Mouse (Mus musculus) cerebellum, adult 11-12 months (tissue): Measurements from ENCODE around the gene Zfp865.
"Not testable (repeated sequence)": the region's sequence is repeated elsewhere in the genome, so short reads cannot be mapped to it uniquely, and the experiment has no call there.

Experiments used
- DNase-seq: peaks from one replicate; pipeline ENCODE4 v3.0.0; 2022

Zfp865 gene

DNA sequence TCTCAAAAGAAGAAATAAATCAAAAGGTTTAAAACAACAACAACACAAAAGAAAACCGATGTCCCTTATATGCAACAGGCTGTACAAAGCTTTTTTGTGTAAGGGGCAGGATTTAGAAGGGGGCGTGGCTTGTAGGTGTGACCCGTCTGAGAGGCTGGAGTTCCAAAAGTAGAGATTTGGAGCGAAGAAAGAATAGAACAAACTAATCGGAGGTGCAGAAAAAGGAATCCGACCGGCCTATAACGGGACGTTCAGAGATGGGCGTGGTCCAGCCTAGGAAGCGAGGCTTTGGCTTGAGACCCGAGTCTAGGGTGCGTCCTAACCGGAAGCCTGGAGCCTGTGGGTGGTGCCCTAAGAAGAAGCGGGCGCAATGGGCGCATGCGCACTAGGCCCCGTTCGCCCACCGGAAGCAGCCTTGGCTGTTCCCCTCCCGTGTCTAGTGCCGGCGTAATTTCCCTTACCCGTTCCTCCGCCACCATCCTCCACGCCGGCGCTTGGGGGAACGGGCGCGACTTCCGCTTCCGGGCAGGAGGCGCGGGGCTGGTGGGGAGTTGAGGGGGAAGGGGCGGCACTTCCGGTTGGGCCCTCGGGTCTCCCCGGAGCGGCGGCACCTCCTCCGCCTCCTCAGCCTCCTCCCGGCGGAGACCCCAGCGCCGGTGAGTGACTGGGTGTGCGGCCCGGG lies at the start of gene Zfp865, which contains the start of gene Ccdc106:
Gene Zfp865, plus strand, starts transcription at position 377 of the 682 bp plus-strand sequence.
Gene Ccdc106, plus strand, starts transcription at position 554 of the 682 bp plus-strand sequence.
- DNase-seq = peak; percentile 98

- DNase-seq = no peak
These were observed 49.1 kb upstream of the Zfp865 start, which contains the start of gene Sbk3 for GRCm38 (mm10) chr7:4971068-4971467. Sbk3 (minus strand) TSS chr7:4971168.

DNA sequence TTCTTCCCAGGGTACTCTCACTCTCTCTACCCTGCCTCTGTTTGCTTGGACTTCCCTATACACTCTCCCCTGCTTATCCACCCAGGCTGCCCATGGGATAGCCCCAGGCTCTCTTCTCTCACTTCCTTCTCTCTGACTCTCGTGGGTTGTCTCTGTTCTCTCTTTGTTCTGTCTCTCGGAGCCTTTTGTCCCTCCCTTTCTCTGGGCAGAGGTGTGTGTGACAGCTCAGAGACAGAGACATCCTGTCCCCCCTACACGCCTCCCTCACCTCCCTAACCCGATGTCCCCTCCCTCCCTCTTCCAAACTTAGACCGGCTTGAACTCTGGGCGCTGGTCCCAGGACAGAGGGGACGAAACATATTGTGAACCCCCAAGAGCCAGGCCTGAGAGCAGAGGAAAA lies 48.5 kb upstream of the Zfp865 start:
- no peak for DNase-seq

DNA sequence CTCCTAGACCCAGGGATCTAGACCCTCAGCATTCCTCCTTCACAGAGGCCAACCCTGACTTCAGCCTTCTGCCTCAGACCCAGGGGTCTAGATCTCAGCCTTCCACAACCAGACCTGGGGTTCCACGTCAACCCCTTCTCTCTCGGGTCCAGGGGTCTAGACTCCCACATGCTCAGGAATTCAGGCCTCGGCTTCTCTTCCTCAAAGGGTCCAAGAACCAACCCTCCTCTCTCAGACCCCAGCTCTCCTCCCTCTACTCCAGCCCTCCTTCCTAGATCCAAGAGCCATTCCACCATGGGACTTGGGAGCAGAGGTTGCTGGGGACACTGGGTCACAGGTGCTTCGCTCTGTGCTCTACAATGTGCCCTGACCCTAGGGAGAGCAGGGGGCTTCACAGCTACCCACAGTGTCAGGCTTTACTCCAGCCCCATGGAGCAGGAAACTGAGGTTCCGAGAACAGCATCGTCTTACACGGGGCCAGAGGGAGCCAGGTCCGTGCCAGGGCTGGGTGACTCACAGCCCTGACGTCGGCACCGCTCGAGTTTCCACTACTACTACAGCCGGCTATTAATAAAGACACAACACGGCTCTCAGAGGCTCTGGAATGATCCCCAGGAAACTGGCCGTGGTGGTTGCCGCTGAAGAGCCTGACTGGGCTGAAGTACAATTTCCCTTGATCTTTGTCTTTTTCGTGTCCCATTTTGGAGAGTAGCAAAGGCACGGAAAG lies 47.7 kb upstream of the Zfp865 start:
- DNase-seq = no peak

GRCm38 (mm10) chr7:4975455-4975854 lies 44.7 kb upstream of the Zfp865 start:
- no peak for DNase-seq

- DNase-seq = no peak
These were observed 43.3 kb upstream of the Zfp865 start for GRCm38 (mm10) chr7:4976832-4977231.

DNA sequence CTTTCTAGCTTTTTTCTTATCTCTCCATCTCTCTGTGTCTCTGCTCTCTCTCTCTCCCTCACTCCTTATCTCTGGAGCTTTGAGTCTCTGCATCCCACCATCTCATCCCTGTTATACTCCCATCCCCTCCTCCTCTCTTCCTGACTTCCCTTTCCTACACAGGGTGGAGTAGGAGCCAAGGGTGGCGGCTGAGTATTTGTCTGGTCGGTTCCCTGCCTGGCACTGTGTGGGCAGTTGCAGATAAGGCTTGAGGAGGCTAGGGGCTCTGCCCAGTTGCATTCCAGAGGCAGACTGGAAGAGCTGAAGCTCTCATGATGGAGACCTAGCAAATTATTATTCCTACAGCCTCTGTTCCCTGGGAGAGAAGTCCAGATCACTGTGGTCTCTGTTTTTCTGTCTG lies 31.9 kb upstream of the Zfp865 start:
- no peak for DNase-seq

- peak; percentile 62 for DNase-seq
These were observed 26.7 kb upstream of the Zfp865 start for GRCm38 (mm10) chr7:4993347-4993998.

DNA sequence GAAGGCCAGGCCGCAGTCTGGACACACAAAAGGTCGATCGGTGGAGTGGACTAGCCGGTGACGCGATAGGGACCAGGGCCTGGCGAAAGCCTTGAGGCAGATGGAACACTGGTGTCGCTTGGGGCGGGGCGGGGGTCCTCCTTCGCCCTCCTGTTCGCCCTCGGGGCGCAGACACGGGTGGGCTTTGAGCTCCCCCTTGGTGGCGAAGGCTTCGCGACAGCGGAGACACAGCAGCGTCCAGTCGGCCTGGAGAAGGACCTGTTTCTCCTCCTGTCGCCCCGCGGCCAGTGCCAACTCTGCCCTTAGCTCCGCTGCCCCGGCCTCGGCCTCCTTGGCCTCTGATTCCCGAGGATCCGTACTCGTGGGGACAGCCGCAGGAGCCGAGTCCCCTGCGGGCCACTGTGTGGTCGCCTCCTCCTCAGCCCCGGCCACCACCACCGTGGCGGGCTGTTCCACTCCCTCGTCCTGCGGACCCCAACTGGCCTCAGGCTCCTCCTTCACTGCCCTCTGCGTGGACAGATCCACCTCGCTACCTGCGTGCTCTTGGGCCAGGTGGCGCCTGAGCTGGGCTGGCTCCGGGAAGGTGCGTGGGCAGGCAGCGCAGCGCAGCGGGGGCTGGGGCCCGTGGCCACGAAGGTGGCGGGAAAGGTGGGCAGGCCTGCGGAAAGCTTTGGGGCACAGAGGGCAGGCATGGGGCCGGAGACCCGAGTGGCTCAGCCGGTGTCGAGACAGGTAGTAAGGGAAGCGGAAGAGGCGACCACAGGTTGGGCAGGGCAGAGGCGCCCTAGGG lies 26.0 kb upstream of the Zfp865 start:
- DNase-seq = peak; percentile 65

GRCm38 (mm10) chr7:4995268-4996002 lies 24.7 kb upstream of the Zfp865 start:
- no peak for DNase-seq

GRCm38 (mm10) chr7:4996003-4996895 lies 23.9 kb upstream of the Zfp865 start, which contains the start of gene Zfp579:
Zfp579 (minus strand) TSS chr7:4996158.
- DNase-seq = peak; percentile 92

GRCm38 (mm10) chr7:4996934-4997333 lies 23.2 kb upstream of the Zfp865 start:
- no peak for DNase-seq

DNA sequence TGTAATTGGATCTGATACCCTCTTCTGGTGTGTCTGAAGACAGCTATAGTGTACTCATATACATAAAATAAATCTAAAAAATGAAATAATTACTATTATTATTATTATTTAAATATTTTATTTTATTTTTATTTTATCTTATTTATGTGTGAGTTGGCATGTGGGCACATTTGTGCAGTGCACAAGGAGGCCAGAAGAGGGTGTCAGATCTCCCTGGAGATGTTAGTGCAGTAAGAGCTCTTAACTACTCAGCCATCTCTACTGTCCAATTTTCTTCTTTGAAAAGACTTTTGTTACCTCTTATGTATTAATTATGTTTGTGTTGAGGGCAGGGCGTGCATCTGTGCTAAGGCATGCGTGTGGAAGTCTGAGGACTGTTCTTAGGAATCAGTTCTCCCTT lies 20.3 kb upstream of the Zfp865 start:
- no peak for DNase-seq

DNA sequence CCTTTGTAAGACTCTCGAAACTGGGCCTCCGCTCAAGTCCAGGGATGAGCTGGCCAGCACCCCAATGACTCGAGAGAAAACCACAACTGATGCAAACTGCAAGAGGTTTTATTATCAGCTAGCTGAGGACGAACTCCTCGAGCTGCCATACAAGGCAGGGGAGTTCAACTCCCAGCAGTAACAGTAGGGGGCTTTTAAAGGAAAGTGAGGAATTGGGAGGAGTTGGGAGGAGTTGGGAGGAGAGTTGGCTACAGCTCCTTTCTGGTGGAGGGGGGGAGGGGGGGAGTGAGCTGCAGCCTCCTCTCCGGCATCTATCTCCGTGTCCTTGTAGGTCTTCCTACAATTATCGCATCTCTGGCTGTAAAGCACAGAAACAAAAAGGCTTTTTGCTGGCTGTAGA lies 17.3 kb upstream of the Zfp865 start:
- DNase-seq = not testable (repeated sequence)

DNA sequence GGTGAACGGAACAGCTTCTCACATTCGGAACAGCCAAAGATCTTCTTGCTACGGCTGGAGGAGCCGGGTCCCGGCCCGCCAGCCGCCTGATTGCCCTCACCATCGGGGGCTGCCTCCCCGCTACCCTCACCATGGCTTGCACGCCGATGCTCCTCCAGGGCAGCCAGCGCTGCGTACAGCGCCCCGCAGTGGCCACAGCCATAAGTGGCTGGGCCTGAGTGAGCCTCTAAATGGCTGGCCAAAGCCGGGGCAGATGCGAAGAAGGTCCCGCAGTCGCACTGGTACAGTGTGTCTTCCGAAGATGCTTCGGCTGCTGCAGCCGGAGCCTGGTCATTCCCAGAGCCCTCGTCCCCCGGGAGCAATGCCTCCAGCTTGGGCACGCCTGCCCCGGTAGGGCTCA lies 11.9 kb upstream of the Zfp865 start:
- DNase-seq = no peak

DNA sequence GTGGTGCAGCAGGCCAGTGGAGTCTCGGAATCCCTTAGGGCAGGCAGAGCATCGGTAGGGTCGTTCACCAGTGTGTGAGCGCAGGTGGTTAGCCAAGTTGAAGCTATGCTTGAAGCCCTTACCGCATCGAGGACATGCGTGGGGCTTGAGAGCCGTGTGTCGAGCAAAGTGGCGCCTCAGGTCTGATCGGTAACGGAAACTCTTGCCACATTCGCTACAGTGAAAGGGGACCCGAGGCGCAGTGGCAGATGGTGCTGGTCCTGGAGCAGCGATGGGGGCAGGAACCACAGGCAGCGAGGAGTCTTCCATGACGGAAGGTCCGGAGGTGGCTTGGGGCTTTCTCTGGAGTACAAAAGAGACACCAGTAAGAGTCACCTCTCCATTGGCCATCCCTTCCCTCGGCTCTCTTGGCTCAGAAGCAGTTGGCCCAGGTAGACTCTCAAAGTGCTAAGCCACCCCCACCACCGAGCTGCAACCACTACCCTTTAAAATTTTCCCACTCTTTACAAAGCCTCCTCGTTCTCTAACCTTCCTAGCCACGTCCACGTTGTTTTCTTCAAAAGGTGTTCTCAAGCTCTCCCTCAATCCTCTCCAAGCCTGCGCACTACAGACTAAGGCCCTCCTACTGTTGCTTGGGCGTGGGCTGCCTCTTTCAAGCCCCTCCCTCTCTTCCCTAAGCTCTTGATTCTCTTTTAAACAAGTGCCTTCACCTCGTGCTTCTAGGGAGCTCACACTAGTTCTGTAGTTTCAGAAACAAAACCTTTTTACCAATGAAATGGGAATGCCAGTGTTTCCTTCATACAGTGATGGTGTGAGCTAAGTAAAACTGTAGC lies 7.3 kb upstream of the Zfp865 start:
- DNase-seq = peak; percentile 58

- DNase-seq = peak; percentile 95
These were observed 5.7 kb upstream of the Zfp865 start, which contains the start of the genes Zfp524 and Fiz1 for GRCm38 (mm10) chr7:5014251-5015117. Zfp524 (plus strand) TSS chr7:5014415. Fiz1 (minus strand) TSS chr7:5014697.

- DNase-seq = peak; percentile 94
These were observed 4.8 kb upstream of the Zfp865 start, which contains the start of gene Gm44973 for GRCm38 (mm10) chr7:5015118-5016001. Gm44973 (plus strand) TSS chr7:5015496.
